Mouse (Mus musculus): ENCODE data around the gene Ubr4. TPM values are rescaled to one million over a fixed set of nuclear protein-coding genes. Genes with fewer than 3 reads are reported as not detected.
A peak's percentile ranks its signal among the peaks of the same experiment; 100 is the strongest.

Ubr4 gene
- polyA plus RNA-seq (2012; rRNA removed) = 159 and 188 TPM in 2 replicates
- polyA plus RNA-seq (2014; fragmentation: Nextera tagmentation; extraction: Ambion mirVana) = 86.6 and 89.3 TPM in 2 replicates

DNA sequence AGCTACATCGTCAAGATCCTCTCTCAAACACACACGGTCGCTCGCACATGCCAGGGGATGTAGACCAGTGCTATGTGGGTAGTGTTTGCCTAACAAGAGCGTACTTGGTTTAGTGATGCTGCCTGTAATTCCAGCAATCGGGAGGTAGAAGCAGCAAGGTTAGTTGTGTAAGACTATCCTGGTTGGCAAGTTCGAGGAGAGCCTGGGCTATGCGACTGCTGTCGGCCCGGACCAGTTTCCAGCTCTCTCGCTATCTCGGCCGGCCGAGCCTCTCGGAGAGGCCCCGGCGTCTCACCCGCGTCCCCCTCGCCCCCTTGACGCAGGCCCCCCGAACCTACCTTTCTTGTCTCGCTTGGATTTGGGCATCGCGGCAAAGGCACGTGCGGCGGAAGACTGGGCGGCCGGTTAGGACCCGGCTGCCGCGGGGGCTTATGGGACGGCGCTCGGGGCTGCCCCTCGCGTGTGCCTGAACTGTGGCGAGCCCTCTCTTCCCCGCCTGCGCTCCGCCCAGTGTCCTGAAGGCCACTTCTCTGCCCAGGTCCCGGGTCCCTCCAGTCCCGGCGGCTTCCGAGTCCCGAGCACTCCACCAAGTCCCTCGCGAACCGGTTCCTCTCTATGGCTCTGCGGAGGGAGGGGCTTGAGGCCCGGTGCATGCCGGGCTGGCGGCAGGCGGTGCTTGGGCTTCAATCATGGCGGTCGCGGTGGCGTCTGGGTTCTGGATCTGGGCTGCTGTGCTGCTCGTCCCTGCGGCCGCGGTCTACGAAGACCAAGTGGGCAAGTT, at the start of gene Ubr4, which contains the start of the genes Mrto4 and Emc1:
Ubr4 (plus strand) TSS at position 679 of the 781 bp plus-strand sequence.
Mrto4 (minus strand) TSS at position 646 of the 781 bp plus-strand sequence.
Emc1 (plus strand) TSS at position 657 of the 781 bp plus-strand sequence.
- H3K4me1 ChIP-seq (ENCODE audit: control insufficient read depth, insufficient read depth, low read length) = peaks cover 9% of the 10 kb centered on the region
- peak within 1 kb of the TSS; percentile 94 for H3K4me2 ChIP-seq (replicated peaks; ENCODE audit: low read depth, low read length, severe bottlenecking)
- no peaks in the 10 kb centered on the region for H3K27me3 ChIP-seq (ENCODE audit: control insufficient read depth, insufficient read depth, low read length)
- peak within 1 kb of the TSS; percentile 95 for H3K27ac ChIP-seq (replicated peaks; ENCODE audit: low read depth, low read length)
- H3K36me3 ChIP-seq (ENCODE audit: control insufficient read depth, insufficient read depth, low read length) = peaks cover 54% of the 10 kb centered on the region
- peak within 1 kb of the TSS; percentile 95 for H3K9ac ChIP-seq (ENCODE audit: low read depth, low read length, severe bottlenecking)
- peak; percentile 85 for DNase-seq (ENCODE audit: low spot score)
- no peak; the same call in 1 of the 2 replicates for TF ChIP-seq POLR2A (IDR thresholded peaks at IDR 0.05; ENCODE audit: borderline replicate concordance, extremely low read depth, insufficient read depth, insufficient read length)
- H3K4me3 ChIP-seq (replicated peaks; ENCODE audit: low read length) = peak within 1 kb of the TSS; percentile 68
- under 1% methylated on average over 61 of the region's 64 CpGs for WGBS
- H3K9me3 ChIP-seq (ENCODE audit: control insufficient read depth, low read length) = no peaks in the 10 kb centered on the region
- ATAC-seq (ENCODE audit: low FRiP score, low read depth) = peak; percentile 95

DNA sequence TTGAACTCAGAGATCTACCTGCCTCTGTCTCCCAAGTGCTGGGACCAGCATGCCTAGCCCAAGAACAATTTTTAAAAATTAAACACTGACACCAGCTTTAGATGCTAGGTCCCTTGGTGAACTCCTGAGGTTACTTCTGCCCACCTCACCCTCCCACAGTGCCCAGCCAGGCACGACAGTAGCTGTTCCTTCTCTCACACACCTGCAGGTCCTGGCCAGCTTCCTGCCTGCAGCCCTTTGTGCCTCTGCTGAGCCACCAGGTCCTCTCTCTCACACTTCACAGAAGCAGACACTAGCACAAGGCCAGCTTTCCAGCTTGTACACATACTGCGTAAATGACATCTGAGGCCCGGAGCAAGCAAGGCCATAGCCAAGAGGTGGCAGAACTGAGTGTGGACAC, 46.9 kb upstream of the Ubr4 start:
- Histone ChIP-seq H3K4me2 (replicated peaks; ENCODE audit: low read depth, low read length, severe bottlenecking) (no peak overlapping the region), H3K9ac (ENCODE audit: low read depth, low read length, severe bottlenecking) (no peak overlapping the region), H3K4me1 (ENCODE audit: control insufficient read depth, insufficient read depth, low read length) (peaks cover 10% of the 10 kb centered on the region), H3K9me3 (ENCODE audit: control insufficient read depth, low read length) (no peaks in the 10 kb centered on the region), H3K36me3 (ENCODE audit: control insufficient read depth, insufficient read depth, low read length) (peaks cover 32% of the 10 kb centered on the region; the same call in 1 of the 2 replicates), H3K4me3 (replicated peaks; ENCODE audit: low read length) (no peak overlapping the region), H3K27me3 (ENCODE audit: control insufficient read depth, insufficient read depth, low read length) (no peaks in the 10 kb centered on the region), H3K27ac (replicated peaks; ENCODE audit: low read depth, low read length) (no peak overlapping the region)
- no peak for TF ChIP-seq POLR2A (IDR thresholded peaks at IDR 0.05; ENCODE audit: borderline replicate concordance, extremely low read depth, insufficient read depth, insufficient read length)
- ATAC-seq (ENCODE audit: low FRiP score, low read depth) (no peak), DNase-seq (ENCODE audit: low spot score) (no peak)
- 91% methylated on average over 3 of the region's 3 CpGs for WGBS

DNA sequence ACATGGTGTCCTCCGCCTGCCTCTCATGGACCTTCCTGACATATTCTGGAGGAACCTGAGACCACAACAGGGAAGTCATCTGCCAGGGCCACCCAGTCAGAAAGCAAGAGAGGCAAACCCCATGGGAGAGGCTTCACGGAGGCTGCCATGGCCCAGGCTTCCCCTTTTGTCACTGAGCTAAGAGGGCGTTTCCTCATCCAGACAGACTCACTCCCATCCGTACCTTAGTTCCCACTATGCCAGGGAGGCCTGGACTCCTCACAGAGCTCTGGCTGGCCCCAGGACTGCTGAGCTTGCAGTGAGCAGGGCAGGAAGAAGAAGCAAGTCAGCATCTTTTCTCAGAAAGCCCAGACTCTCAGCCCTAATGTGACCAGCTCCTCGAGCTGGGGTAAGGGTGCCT, 44.5 kb upstream of the Ubr4 start:
- no peak overlapping the region for H3K4me2 ChIP-seq (replicated peaks; ENCODE audit: low read depth, low read length, severe bottlenecking)
- no peak for DNase-seq (ENCODE audit: low spot score)
- no peak for TF ChIP-seq POLR2A (IDR thresholded peaks at IDR 0.05; ENCODE audit: borderline replicate concordance, extremely low read depth, insufficient read depth, insufficient read length)
- no peak overlapping the region for H3K9ac ChIP-seq (ENCODE audit: low read depth, low read length, severe bottlenecking)
- peaks cover 15% of the 10 kb centered on the region for H3K4me1 ChIP-seq (ENCODE audit: control insufficient read depth, insufficient read depth, low read length)
- no peaks in the 10 kb centered on the region for H3K9me3 ChIP-seq (ENCODE audit: control insufficient read depth, low read length)
- peaks cover 17% of the 10 kb centered on the region; the same call in 1 of the 2 replicates for H3K36me3 ChIP-seq (ENCODE audit: control insufficient read depth, insufficient read depth, low read length)
- H3K4me3 ChIP-seq (replicated peaks; ENCODE audit: low read length) = no peak overlapping the region
- no peak for ATAC-seq (ENCODE audit: low FRiP score, low read depth)
- WGBS = 85% methylated on average over 5 of the region's 5 CpGs
- no peak overlapping the region for H3K27ac ChIP-seq (replicated peaks; ENCODE audit: low read depth, low read length)
- no peaks in the 10 kb centered on the region for H3K27me3 ChIP-seq (ENCODE audit: control insufficient read depth, insufficient read depth, low read length)

DNA sequence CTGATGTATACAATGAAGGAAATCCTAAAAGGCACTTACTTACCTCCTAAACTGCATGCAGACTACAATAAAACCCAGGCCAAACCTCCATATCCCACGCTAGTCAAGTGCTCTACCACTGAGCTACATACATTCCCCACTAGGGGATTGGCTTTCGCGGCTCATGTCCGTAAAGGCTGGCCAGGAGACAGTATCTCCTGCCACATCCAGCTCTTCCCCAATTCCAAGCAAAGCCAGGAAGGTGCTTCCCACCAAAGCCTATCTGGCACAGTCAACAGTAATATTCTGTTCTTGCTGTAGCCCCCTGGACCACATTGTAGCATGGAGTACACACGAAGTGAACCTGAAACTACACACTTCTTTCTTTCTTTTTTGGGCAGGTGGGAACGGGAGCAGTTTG, 42.8 kb upstream of the Ubr4 start:
- ATAC-seq (ENCODE audit: low FRiP score, low read depth) = no peak
- Histone ChIP-seq H3K27ac (replicated peaks; ENCODE audit: low read depth, low read length) (peak overlapping the region; percentile 38; the same call in 1 of the 2 replicates), H3K36me3 (ENCODE audit: control insufficient read depth, insufficient read depth, low read length) (peaks cover 19% of the 10 kb centered on the region), H3K4me3 (replicated peaks; ENCODE audit: low read length) (peak overlapping the region; percentile 99), H3K4me1 (ENCODE audit: control insufficient read depth, insufficient read depth, low read length) (peaks cover 15% of the 10 kb centered on the region), H3K27me3 (ENCODE audit: control insufficient read depth, insufficient read depth, low read length) (no peaks in the 10 kb centered on the region), H3K9ac (ENCODE audit: low read depth, low read length, severe bottlenecking) (peak overlapping the region; percentile 87), H3K9me3 (ENCODE audit: control insufficient read depth, low read length) (no peaks in the 10 kb centered on the region), H3K4me2 (replicated peaks; ENCODE audit: low read depth, low read length, severe bottlenecking) (peak overlapping the region; percentile 83)
- TF ChIP-seq POLR2A (IDR thresholded peaks at IDR 0.05; ENCODE audit: borderline replicate concordance, extremely low read depth, insufficient read depth, insufficient read length) = no peak
- 16% methylated on average over 6 of the region's 6 CpGs for WGBS
- no peak for DNase-seq (ENCODE audit: low spot score)

DNA sequence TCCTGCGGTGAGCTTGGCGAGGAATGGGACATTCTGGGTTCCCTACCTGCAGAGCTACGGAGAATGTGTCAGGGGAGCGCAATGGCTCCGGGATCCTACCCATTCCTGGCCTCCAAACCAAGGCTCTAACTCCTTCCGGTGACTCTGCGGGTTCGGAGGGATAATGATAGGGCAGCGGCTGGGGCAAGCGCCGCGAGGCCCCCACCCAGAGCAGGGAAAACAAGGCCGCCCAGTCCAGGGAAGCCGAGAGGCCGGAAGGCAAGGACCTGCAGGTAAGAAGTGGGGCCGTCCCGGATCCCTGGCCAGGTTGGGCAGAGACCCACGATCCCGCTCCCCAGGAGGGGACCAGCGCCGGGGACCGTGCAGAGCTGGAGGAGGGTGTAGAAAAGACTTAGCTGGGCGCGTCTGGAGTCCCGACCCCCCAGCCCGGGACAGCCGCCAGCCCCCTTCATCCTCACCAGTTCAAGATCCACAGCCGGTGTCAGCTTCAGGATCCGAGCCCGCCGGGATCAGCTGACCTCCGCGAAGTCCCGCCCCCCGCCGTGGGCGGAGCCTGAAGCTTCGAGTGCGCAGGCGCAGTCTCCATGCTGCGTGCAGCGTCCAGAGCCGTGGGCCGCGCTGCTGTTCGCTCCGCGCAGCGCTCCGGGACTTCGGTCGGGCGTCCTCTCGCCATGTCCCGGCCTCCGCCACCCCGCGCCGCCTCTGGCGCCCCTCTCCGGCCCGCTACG, 42.1 kb upstream of the Ubr4 start, which contains the start of the genes Pqlc2 and Akr7a5:
Pqlc2 (minus strand) TSS at position 538 of the 728 bp plus-strand sequence.
Akr7a5 (plus strand) TSS at position 574 of the 728 bp plus-strand sequence.
- peak; percentile 96 for DNase-seq (ENCODE audit: low spot score)
- Histone ChIP-seq H3K4me1 (ENCODE audit: control insufficient read depth, insufficient read depth, low read length) (peaks cover 15% of the 10 kb centered on the region), H3K4me3 (replicated peaks; ENCODE audit: low read length) (peak within 1 kb of the TSS; percentile 99), H3K27ac (replicated peaks; ENCODE audit: low read depth, low read length) (peak within 1 kb of the TSS; percentile 68), H3K9ac (ENCODE audit: low read depth, low read length, severe bottlenecking) (peak within 1 kb of the TSS; percentile 87), H3K36me3 (ENCODE audit: control insufficient read depth, insufficient read depth, low read length) (peaks cover 26% of the 10 kb centered on the region), H3K4me2 (replicated peaks; ENCODE audit: low read depth, low read length, severe bottlenecking) (peak within 1 kb of the TSS; percentile 83), H3K27me3 (ENCODE audit: control insufficient read depth, insufficient read depth, low read length) (no peaks in the 10 kb centered on the region), H3K9me3 (ENCODE audit: control insufficient read depth, low read length) (no peaks in the 10 kb centered on the region)
- peak; percentile 93 for TF ChIP-seq POLR2A (IDR thresholded peaks at IDR 0.05; ENCODE audit: borderline replicate concordance, extremely low read depth, insufficient read depth, insufficient read length)
- peak; percentile 93 for ATAC-seq (ENCODE audit: low FRiP score, low read depth)
- 1% methylated on average over 44 of the region's 63 CpGs for WGBS

All from limb, embryonic 14.5 days (tissue).